Mouse (Mus musculus): Measurements from ENCODE around the gene Pkig. TPM values are rescaled to one million over a fixed set of nuclear protein-coding genes. Genes with fewer than 3 reads are reported as not detected.

Gene Pkig
- polyA plus RNA-seq, 1 experiment from 2014 or later: 187 TPM

GRCm38 (mm10) chr2:163708321-163708720, 50.1 kb downstream of the Pkig start:
- Histone ChIP-seq H3K4me3 (ENCODE audit: low read length) (no peak overlapping the region), H3K36me3 (ENCODE audit: control insufficient read depth, insufficient read depth, low read length) (peaks cover 8% of the 10 kb centered on the region; the same call in 1 of the 2 replicates), H3K9ac (ENCODE audit: low read depth, low read length) (no peak overlapping the region), H3K27ac (ENCODE audit: low read depth, low read length) (no peak overlapping the region), H3K4me1 (ENCODE audit: control insufficient read depth, insufficient read depth, low read length) (no peaks in the 10 kb centered on the region), H3K9me3 (ENCODE audit: control insufficient read depth, low read length) (no peaks in the 10 kb centered on the region), H3K27me3 (ENCODE audit: control insufficient read depth, insufficient read depth, low read length) (no peaks in the 10 kb centered on the region), H3K4me2 (replicated peaks; ENCODE audit: low read depth, low read length) (no peak overlapping the region)
- WGBS: 88% methylated on average over 5 of the region's 5 CpGs
- ATAC-seq (ENCODE audit: low FRiP score, low TSS enrichment): no peak

GRCm38 (mm10) chr2:163708763-163709250, 50.6 kb downstream of the Pkig start:
- ATAC-seq (ENCODE audit: low FRiP score, low TSS enrichment): no peak
- WGBS: 83% methylated on average over 4 of the region's 6 CpGs
- no peak overlapping the region for H3K9ac ChIP-seq (ENCODE audit: low read depth, low read length)
- H3K4me2 ChIP-seq (replicated peaks; ENCODE audit: low read depth, low read length): no peak overlapping the region
- H3K27me3 ChIP-seq (ENCODE audit: control insufficient read depth, insufficient read depth, low read length): no peaks in the 10 kb centered on the region
- no peak overlapping the region for H3K27ac ChIP-seq (ENCODE audit: low read depth, low read length)
- H3K36me3 ChIP-seq (ENCODE audit: control insufficient read depth, insufficient read depth, low read length): peaks cover 8% of the 10 kb centered on the region; the same call in 1 of the 2 replicates
- no peaks in the 10 kb centered on the region for H3K4me1 ChIP-seq (ENCODE audit: control insufficient read depth, insufficient read depth, low read length)
- H3K4me3 ChIP-seq (ENCODE audit: low read length): no peak overlapping the region
- no peaks in the 10 kb centered on the region for H3K9me3 ChIP-seq (ENCODE audit: control insufficient read depth, low read length)

DNA sequence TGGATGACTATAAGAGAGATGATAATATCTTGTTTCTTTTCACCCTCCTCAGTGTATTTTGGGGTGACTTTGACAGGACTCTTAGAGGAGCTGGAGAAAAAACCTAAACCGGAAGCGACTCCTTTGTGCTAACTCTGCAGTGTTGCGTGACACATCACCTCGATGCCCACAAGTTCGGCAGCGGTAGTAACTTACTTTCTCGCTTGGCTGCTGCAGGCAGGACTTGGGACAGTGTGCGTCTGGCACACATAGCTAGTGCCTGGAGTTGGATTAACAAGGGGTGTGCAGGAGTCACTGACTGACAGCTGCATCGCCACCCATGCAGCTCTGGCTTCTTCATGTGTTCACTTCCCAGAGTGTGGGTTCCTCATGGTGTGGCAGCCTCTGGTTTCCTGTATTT, 51.8 kb downstream of the Pkig start:
- Histone ChIP-seq H3K4me2 (replicated peaks; ENCODE audit: low read depth, low read length) (no peak overlapping the region), H3K9me3 (ENCODE audit: control insufficient read depth, low read length) (no peaks in the 10 kb centered on the region), H3K4me3 (ENCODE audit: low read length) (no peak overlapping the region), H3K9ac (ENCODE audit: low read depth, low read length) (no peak overlapping the region), H3K4me1 (ENCODE audit: control insufficient read depth, insufficient read depth, low read length) (no peaks in the 10 kb centered on the region), H3K36me3 (ENCODE audit: control insufficient read depth, insufficient read depth, low read length) (peaks cover 5% of the 10 kb centered on the region; the same call in 1 of the 2 replicates), H3K27me3 (ENCODE audit: control insufficient read depth, insufficient read depth, low read length) (no peaks in the 10 kb centered on the region), H3K27ac (ENCODE audit: low read depth, low read length) (no peak overlapping the region)
- ATAC-seq (ENCODE audit: low FRiP score, low TSS enrichment): no peak
- 88% methylated on average over 9 of the region's 9 CpGs for WGBS

DNA sequence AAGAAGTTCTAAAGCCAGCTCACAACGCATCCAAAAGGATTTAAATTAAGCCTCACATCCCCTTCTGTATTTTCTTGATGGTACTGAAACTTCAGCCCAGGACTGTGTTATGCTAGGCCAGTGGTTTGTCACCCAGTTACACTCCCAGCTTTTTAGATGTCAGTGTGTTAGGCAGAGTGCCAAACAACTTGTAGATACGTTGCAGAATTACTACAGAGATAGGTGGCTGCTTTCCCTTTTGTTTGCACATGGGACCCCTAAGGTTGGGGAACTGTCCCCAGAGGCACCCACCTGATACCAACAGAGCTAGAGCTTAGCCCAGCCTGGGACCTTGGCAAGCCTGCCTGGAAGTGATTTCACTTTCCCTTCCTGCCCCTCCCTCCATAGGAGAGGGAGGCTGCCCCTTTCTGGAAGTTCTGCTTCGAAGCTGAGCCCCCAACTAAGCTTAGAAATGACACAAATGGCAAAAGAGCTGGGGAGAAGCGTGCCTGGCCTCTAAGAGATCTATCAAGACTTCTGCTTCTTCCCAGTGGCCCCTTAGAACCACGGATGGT, 52.5 kb downstream of the Pkig start:
- Histone ChIP-seq H3K4me3 (ENCODE audit: low read length) (no peak overlapping the region), H3K4me2 (replicated peaks; ENCODE audit: low read depth, low read length) (no peak overlapping the region), H3K36me3 (ENCODE audit: control insufficient read depth, insufficient read depth, low read length) (peaks cover 2% of the 10 kb centered on the region; the same call in 1 of the 2 replicates), H3K27me3 (ENCODE audit: control insufficient read depth, insufficient read depth, low read length) (no peaks in the 10 kb centered on the region), H3K9me3 (ENCODE audit: control insufficient read depth, low read length) (no peaks in the 10 kb centered on the region), H3K9ac (ENCODE audit: low read depth, low read length) (no peak overlapping the region), H3K4me1 (ENCODE audit: control insufficient read depth, insufficient read depth, low read length) (peaks cover 2% of the 10 kb centered on the region; the same call in 1 of the 2 replicates), H3K27ac (ENCODE audit: low read depth, low read length) (no peak overlapping the region)
- no peak for ATAC-seq (ENCODE audit: low FRiP score, low TSS enrichment)
- WGBS: 77% methylated on average over 5 of the region's 5 CpGs

GRCm38 (mm10) chr2:163711368-163711868, 53.2 kb downstream of the Pkig start:
- H3K4me3 ChIP-seq (ENCODE audit: low read length): no peak overlapping the region
- H3K27me3 ChIP-seq (ENCODE audit: control insufficient read depth, insufficient read depth, low read length): no peaks in the 10 kb centered on the region
- no peak overlapping the region for H3K4me2 ChIP-seq (replicated peaks; ENCODE audit: low read depth, low read length)
- peaks cover 9% of the 10 kb centered on the region for H3K4me1 ChIP-seq (ENCODE audit: control insufficient read depth, insufficient read depth, low read length)
- no peak overlapping the region for H3K27ac ChIP-seq (ENCODE audit: low read depth, low read length)
- ATAC-seq (ENCODE audit: low FRiP score, low TSS enrichment): no peak
- no peak overlapping the region for H3K9ac ChIP-seq (ENCODE audit: low read depth, low read length)
- WGBS: 87% methylated on average over 8 of the region's 8 CpGs
- H3K9me3 ChIP-seq (ENCODE audit: control insufficient read depth, low read length): no peaks in the 10 kb centered on the region
- H3K36me3 ChIP-seq (ENCODE audit: control insufficient read depth, insufficient read depth, low read length): peaks cover 2% of the 10 kb centered on the region; the same call in 1 of the 2 replicates

DNA sequence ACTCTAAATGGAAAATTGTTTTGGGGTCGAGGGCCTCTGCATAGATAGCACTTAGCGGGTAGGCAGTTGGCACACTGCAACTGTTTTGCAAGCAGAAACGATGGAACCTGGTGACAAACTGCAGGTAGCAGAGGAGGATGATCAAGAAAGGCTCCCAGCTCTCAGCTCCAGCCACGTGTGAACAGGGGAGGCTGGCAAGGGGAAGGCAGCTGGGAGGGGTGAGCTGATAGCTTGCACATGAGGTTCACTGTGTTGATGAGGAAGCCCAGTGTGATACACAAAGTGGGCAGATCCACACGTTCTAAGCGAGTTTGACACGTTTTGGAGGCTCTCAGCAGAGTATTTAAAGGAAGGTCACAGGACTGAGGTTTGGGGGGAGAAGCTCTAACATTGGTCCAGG, 54.3 kb downstream of the Pkig start:
- H3K27ac ChIP-seq (ENCODE audit: low read depth, low read length): no peak overlapping the region
- 64% methylated on average over 7 of the region's 7 CpGs for WGBS

GRCm38 (mm10) chr2:163712874-163713273, 54.7 kb downstream of the Pkig start:
- H3K4me3 ChIP-seq (ENCODE audit: low read length): no peak overlapping the region
- no peak overlapping the region for H3K27ac ChIP-seq (ENCODE audit: low read depth, low read length)
- H3K4me2 ChIP-seq (replicated peaks; ENCODE audit: low read depth, low read length): no peak overlapping the region
- peaks cover 2% of the 10 kb centered on the region; the same call in 1 of the 2 replicates for H3K36me3 ChIP-seq (ENCODE audit: control insufficient read depth, insufficient read depth, low read length)
- H3K9ac ChIP-seq (ENCODE audit: low read depth, low read length): no peak overlapping the region
- WGBS: 84% methylated on average over 6 of the region's 6 CpGs
- H3K4me1 ChIP-seq (ENCODE audit: control insufficient read depth, insufficient read depth, low read length): peaks cover 17% of the 10 kb centered on the region
- H3K9me3 ChIP-seq (ENCODE audit: control insufficient read depth, low read length): no peaks in the 10 kb centered on the region
- no peaks in the 10 kb centered on the region for H3K27me3 ChIP-seq (ENCODE audit: control insufficient read depth, insufficient read depth, low read length)
- ATAC-seq (ENCODE audit: low FRiP score, low TSS enrichment): no peak

More for the DNA sequence above, 54.3 kb downstream of the Pkig start:
- ATAC-seq (ENCODE audit: low FRiP score, low TSS enrichment): no peak
- H3K4me1 ChIP-seq (ENCODE audit: control insufficient read depth, insufficient read depth, low read length): peaks cover 17% of the 10 kb centered on the region
- H3K27me3 ChIP-seq (ENCODE audit: control insufficient read depth, insufficient read depth, low read length): no peaks in the 10 kb centered on the region
- peaks cover 2% of the 10 kb centered on the region; the same call in 1 of the 2 replicates for H3K36me3 ChIP-seq (ENCODE audit: control insufficient read depth, insufficient read depth, low read length)
- no peak overlapping the region for H3K4me3 ChIP-seq (ENCODE audit: low read length)
- no peak overlapping the region for H3K9ac ChIP-seq (ENCODE audit: low read depth, low read length)
- no peaks in the 10 kb centered on the region for H3K9me3 ChIP-seq (ENCODE audit: control insufficient read depth, low read length)
- no peak overlapping the region for H3K4me2 ChIP-seq (replicated peaks; ENCODE audit: low read depth, low read length)

DNA sequence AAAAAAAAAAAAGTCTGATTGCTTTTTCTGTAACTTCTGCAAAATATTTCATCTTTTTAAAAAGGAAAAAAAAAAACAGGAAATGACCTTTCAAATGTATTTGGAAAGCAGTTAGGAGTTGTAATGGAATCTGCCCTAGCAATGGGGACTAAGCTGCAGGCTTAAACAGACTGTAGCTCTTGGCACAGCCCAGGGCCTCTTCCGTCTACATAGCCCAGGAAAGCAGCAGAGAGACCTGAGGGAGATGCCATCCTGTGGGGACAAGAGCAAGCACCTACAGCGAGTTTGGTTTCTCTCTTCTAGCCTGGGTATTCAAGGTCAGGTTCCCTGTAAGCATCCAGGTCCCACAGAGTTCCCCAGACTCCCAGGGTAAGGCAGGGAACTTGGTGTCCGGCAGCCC, 55.2 kb downstream of the Pkig start:
- no peak overlapping the region for H3K4me3 ChIP-seq (ENCODE audit: low read length)
- no peak overlapping the region for H3K4me2 ChIP-seq (replicated peaks; ENCODE audit: low read depth, low read length)
- peaks cover 2% of the 10 kb centered on the region; the same call in 1 of the 2 replicates for H3K36me3 ChIP-seq (ENCODE audit: control insufficient read depth, insufficient read depth, low read length)
- no peak overlapping the region for H3K9ac ChIP-seq (ENCODE audit: low read depth, low read length)
- H3K27ac ChIP-seq (ENCODE audit: low read depth, low read length): no peak overlapping the region
- H3K27me3 ChIP-seq (ENCODE audit: control insufficient read depth, insufficient read depth, low read length): no peaks in the 10 kb centered on the region
- ATAC-seq (ENCODE audit: low FRiP score, low TSS enrichment): no peak
- WGBS: 75% methylated on average over 3 of the region's 3 CpGs
- peaks cover 17% of the 10 kb centered on the region for H3K4me1 ChIP-seq (ENCODE audit: control insufficient read depth, insufficient read depth, low read length)
- no peaks in the 10 kb centered on the region for H3K9me3 ChIP-seq (ENCODE audit: control insufficient read depth, low read length)

DNA sequence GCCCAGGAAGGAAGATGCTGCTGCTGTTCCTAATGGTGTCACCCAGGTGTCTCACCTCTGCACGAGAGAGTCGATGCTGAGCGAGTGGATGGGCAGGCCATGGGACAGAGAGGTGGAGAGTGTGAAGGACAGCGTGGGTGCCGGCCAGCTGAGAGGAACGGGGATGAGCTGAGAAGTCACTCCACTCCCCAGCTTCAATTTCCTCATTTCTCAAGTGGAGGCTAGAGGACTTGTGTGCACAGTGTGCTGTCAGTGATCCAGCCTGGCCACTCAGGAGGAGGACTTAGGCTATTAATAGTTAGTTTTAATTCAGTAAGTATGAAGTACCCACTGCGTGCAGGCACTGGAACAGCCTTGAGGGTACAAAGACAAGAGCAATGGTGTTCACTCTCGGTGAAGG, 58.3 kb downstream of the Pkig start:
- no peaks in the 10 kb centered on the region for H3K9me3 ChIP-seq (ENCODE audit: control insufficient read depth, low read length)
- no peaks in the 10 kb centered on the region for H3K27me3 ChIP-seq (ENCODE audit: control insufficient read depth, insufficient read depth, low read length)
- H3K36me3 ChIP-seq (ENCODE audit: control insufficient read depth, insufficient read depth, low read length): peaks cover 7% of the 10 kb centered on the region; the same call in 1 of the 2 replicates
- H3K27ac ChIP-seq (ENCODE audit: low read depth, low read length): no peak overlapping the region
- H3K4me1 ChIP-seq (ENCODE audit: control insufficient read depth, insufficient read depth, low read length): peaks cover 17% of the 10 kb centered on the region
- H3K4me2 ChIP-seq (replicated peaks; ENCODE audit: low read depth, low read length): no peak overlapping the region
- H3K9ac ChIP-seq (ENCODE audit: low read depth, low read length): no peak overlapping the region
- WGBS: 35% methylated on average over 8 of the region's 8 CpGs
- H3K4me3 ChIP-seq (ENCODE audit: low read length): no peak overlapping the region
- ATAC-seq (ENCODE audit: low FRiP score, low TSS enrichment): no peak
